In genomic region chr1:51477656-51478081, GRCm38 (mm10) we compare ENCODE assay signal across 8 mouse cellular contexts. TPM values are rescaled to one million over a fixed set of nuclear protein-coding genes. Genes with fewer than 3 reads are reported as not detected.
DNase-seq lines count a peak whose midpoint lies in the region; ATAC-seq lines count a peak whose summit lies in the region.

No protein-coding gene starts in this region.

- no peaks in the 10 kb centered on the region for H3K27me3 ChIP-seq in heart, embryonic 11.5 days (ENCODE audit: control insufficient read depth, insufficient read depth, low read length)
- no peaks in the 10 kb centered on the region for H3K27me3 ChIP-seq in kidney, embryonic 14.5 days (ENCODE audit: control insufficient read depth, insufficient read depth, low read length)
- no peaks in the 10 kb centered on the region for H3K27me3 ChIP-seq in lung, embryonic 15.5 days

- peak overlapping the region; percentile 71 for H3K4me3 ChIP-seq in heart, embryonic 11.5 days (ENCODE audit: low read depth, low read length)
- H3K4me3 ChIP-seq in kidney, embryonic 14.5 days (ENCODE audit: low read length), result peak overlapping the region; percentile 57
- peak overlapping the region; percentile 67 for H3K4me3 ChIP-seq in lung, embryonic 15.5 days

- no peaks in the 10 kb centered on the region for H3K4me1 ChIP-seq in heart, embryonic 11.5 days (ENCODE audit: control insufficient read depth, insufficient read depth, low read length)
- no peaks in the 10 kb centered on the region for H3K4me1 ChIP-seq in kidney, embryonic 14.5 days (ENCODE audit: control insufficient read depth, insufficient read depth, low read length)
- H3K4me1 ChIP-seq in lung, embryonic 15.5 days, result peaks cover 7% of the 10 kb centered on the region; the same call in 1 of the 2 replicates

- DNase-seq in right cerebral cortex, adult 2 months (ENCODE audit: low spot score in 2 of 2), result peak; percentile 10 to 21
- no peak for DNase-seq in right cerebral cortex, adult 18-20 months
- DNase-seq in cerebellum, postnatal 36 days, result peak; percentile 43 to 50
- peak; percentile 4 for DNase-seq in ovary, postnatal 14 days (ENCODE audit: low spot score)
- DNase-seq in layer of hippocampus, adult 9-11 months, result no peak

- no peaks in the 10 kb centered on the region for H3K36me3 ChIP-seq in heart, embryonic 11.5 days (ENCODE audit: control insufficient read depth, insufficient read depth, low read length)
- H3K36me3 ChIP-seq in kidney, embryonic 14.5 days (ENCODE audit: control insufficient read depth, insufficient read depth, low read length), result no peaks in the 10 kb centered on the region
- H3K36me3 ChIP-seq in lung, embryonic 15.5 days, result no peaks in the 10 kb centered on the region

- H3K27ac ChIP-seq in heart, embryonic 11.5 days (ENCODE audit: low read depth, low read length), result peak overlapping the region; percentile 81
- no peak overlapping the region for H3K27ac ChIP-seq in kidney, embryonic 14.5 days (ENCODE audit: low read depth, low read length)
- H3K27ac ChIP-seq in lung, embryonic 15.5 days, result peak overlapping the region; percentile 77

- peak overlapping the region; percentile 96 for H3K4me2 ChIP-seq in heart, embryonic 11.5 days
- H3K4me2 ChIP-seq in kidney, embryonic 14.5 days (replicated peaks; ENCODE audit: low read depth, low read length), result peak overlapping the region; percentile 95
- peak overlapping the region; percentile 90 for H3K4me2 ChIP-seq in lung, embryonic 15.5 days

- ATAC-seq in heart, embryonic 11.5 days (replicated peaks; ENCODE audit: insufficient number of reproducible peaks, low FRiP score, low TSS enrichment), result peak; percentile 37; the same call in 1 of the 2 replicates
- peak; percentile 37 for ATAC-seq in kidney, embryonic 14.5 days (ENCODE audit: low FRiP score, low TSS enrichment)
- ATAC-seq in lung, embryonic 15.5 days (ENCODE audit: borderline replicate concordance, extremely low read depth, low FRiP score, low TSS enrichment), result peak; percentile 44

- H3K9ac ChIP-seq in heart, embryonic 11.5 days (ENCODE audit: low read depth, low read length), result peak overlapping the region; percentile 86
- peak overlapping the region; percentile 70 for H3K9ac ChIP-seq in kidney, embryonic 14.5 days (ENCODE audit: low read depth, low read length)
- peak overlapping the region; percentile 63 for H3K9ac ChIP-seq in lung, embryonic 15.5 days

- under 1% methylated on average over 25 of the region's 25 CpGs for WGBS in heart, embryonic 11.5 days (ENCODE audit: insufficient replicate concordance)
- WGBS in kidney, embryonic 14.5 days, result under 1% methylated on average over 25 of the region's 25 CpGs
- WGBS in lung, embryonic 15.5 days, result 0% methylated on average over 25 of the region's 25 CpGs

- no peaks in the 10 kb centered on the region for H3K9me3 ChIP-seq in heart, embryonic 11.5 days (replicated peaks; ENCODE audit: control insufficient read depth, low read length)
- no peaks in the 10 kb centered on the region for H3K9me3 ChIP-seq in kidney, embryonic 14.5 days (ENCODE audit: control insufficient read depth, low read length)
- no peaks in the 10 kb centered on the region for H3K9me3 ChIP-seq in lung, embryonic 15.5 days

RNA-seq across cellular contexts. Expression of gene Nabp1, which starts 0.6 kb away (rescaled TPM):
- polyA plus RNA-seq in heart, embryonic 11.5 days (2014; fragmentation: Nextera tagmentation; extraction: Ambion mirVana), result 14.0 and 15.9 TPM in 2 replicates
- 10.6 and 14.5 TPM in 2 replicates for polyA plus RNA-seq in kidney, embryonic 14.5 days (2014; fragmentation: Nextera tagmentation; extraction: Ambion mirVana)
- polyA plus RNA-seq in lung, embryonic 15.5 days (2015; fragmentation: Nextera tagmentation; extraction: Ambion mirVana), result 7.6 and 10.3 TPM in 2 replicates

Comparison
In these comparisons a context has a peak if more than half of its experiments do, and no peak if none do; other contexts are left out.
1. DNase-seq: peak in right cerebral cortex, adult 2 months (2 of 2), cerebellum, postnatal 36 days (2 of 2) and ovary, postnatal 14 days (single experiment); none in right cerebral cortex, adult 18-20 months (single experiment) and layer of hippocampus, adult 9-11 months (single experiment).
2. Peak in every context shown above with its lines, with median percentiles within 50 percentile points of each other: ATAC-seq, H3K4me2 ChIP-seq, H3K4me3 ChIP-seq and H3K9ac ChIP-seq.